Mouse (Mus musculus) megakaryocyte progenitor cell, adult 5-6 weeks (primary cell): ENCODE results near the gene Glis2. TPM values are rescaled to one million over a fixed set of nuclear protein-coding genes. Genes with fewer than 3 reads are reported as not detected.

Experiments used
- ATAC-seq: replicated peaks from 2 replicates; pipeline ENCODE4 v1.8.0; 2016; ENCODE audit warnings: mild to moderate bottlenecking, moderate TSS enrichment, inconsistent platforms; ENCODE audit not compliant: poor library complexity
- total RNA-seq, 2 experiments: library from RNA; stranded (forward) in 1 of 2; stranded (reverse) in 1 of 2; fragments of 157-497, 149-512 nt in 1 of 2; fragments of 200-1000 nt in 1 of 2; gene quantifications; 2 replicates each; pipeline versions ENCODE4 v1.2.3 to v1.2.4; 2015 to 2017

Gene Glis2
- total RNA-seq, 2 experiments from 2014 or later, result 1.1 to 1.5 TPM

DNA sequence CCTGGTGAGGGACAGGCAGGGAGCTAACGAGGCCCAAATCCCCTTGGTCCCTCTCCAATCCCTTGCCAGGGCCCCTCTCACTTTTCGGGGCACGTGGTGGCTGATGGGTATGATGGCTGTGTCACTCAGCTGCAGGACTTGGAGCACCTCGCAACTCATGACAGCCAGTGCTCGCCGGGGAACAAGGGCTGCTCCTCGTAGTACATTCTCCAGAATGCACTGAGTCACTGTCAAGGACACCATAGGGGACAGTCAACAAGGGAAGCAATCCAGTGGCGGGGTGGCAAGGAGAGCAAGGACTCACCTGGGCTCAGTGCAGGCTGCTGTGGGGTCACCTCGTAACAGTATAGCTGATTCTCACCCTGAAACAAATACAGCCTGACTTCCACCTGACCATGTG lies 40.2 kb downstream of the Glis2 start:
- no peak for ATAC-seq

GRCm38 (mm10) chr16:4635760-4636159 lies 41.2 kb downstream of the Glis2 start:
- ATAC-seq, result no peak

DNA sequence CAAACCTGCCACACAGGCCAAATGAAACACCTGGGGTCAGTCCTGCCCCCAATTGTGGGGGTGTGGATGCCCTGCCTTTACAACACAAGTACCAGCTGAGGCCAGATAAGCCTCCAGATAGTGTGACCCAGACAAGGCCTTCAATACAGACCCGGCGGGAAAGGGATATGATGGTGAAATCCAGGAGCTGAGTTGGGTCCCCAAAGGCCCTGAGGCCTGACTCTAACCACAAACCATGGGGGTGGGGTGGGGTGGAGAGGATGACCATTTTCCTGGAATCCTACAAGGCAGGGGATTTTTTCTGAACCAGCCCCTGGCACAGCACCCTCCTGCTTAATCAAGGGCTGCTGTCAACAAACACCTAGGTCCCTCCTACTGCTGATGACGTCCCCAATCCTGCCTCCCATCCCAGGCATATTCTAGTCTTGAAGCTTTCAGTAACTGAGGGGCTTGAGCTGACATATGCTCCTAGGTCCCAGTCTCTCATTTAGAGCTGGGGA lies 44.4 kb downstream of the Glis2 start:
- ATAC-seq, result no peak

- ATAC-seq, result peak; percentile 85
These were observed 45.3 kb downstream of the Glis2 start, which contains the start of the genes Vasn and Dnaja3 for GRCm38 (mm10) chr16:4639831-4640237. Gene Vasn, plus strand, starts transcription at chr16:4639941. Gene Dnaja3, plus strand, starts transcription at chr16:4639989.

GRCm38 (mm10) chr16:4640267-4641005 lies 45.9 kb downstream of the Glis2 start:
- ATAC-seq, result peak; percentile 63

- ATAC-seq, result no peak
These were observed 46.8 kb downstream of the Glis2 start for GRCm38 (mm10) chr16:4641119-4641838.

DNA sequence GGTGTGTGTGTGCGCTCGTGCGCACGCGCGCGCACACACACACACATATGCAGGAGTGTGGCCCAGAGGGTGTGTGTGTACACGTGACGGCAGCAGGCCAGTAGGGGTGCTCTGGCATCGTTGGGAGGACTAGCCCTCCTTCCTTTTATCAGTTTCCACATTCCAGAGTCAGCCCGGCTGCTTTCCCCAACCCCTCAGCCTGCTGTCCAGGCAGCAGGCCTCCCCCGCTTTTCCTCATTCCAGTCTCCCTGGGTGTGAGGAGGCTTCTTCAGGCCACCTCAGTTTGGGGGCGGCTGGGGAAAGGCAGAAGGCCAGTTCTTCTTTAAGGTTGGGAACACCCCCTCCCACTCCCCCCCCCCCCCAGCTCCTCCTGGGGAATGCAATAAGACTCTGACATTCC lies 47.7 kb downstream of the Glis2 start:
- no peak for ATAC-seq

DNA sequence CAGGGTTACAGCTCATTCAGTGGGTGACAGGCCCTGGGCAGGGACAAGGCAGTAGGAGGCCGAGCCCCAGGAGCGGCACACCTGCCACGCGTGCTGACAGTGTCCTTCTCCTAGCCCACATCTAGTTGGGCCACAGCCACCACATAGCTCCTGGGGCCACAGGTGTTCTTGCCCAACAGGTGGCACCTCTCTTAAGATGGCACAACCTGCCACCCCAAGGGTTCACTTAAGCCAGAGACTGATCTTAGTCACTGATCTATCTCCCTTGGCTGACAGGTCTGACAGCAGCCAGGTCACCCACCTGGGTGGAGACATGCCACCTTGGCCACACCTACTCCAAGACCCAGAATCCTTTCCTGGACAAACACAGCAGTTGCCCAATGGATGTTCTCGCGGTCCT lies 48.4 kb downstream of the Glis2 start:
- no peak for ATAC-seq

- no peak for ATAC-seq
These were observed 49.3 kb downstream of the Glis2 start for GRCm38 (mm10) chr16:4643670-4644419.

DNA sequence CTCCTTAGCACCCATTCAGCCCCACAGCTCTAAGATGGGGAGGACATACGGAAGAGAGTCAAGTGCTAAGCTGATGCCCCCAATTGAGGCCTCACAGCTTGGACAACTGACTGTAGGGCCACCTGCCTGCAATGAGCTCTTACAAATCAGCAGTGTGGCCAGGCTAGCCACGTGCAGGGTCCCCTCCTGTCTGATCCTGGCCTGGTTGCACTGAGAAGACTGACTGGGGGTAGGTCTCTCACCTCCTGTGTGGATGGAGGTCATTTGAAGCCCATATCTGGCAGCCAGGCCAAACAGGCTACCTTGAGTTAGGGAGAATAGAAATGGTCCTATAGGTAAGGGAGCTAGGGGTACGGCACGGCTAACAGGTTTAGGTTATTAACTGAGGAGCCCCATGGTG lies 51.4 kb downstream of the Glis2 start:
- no peak for ATAC-seq

DNA sequence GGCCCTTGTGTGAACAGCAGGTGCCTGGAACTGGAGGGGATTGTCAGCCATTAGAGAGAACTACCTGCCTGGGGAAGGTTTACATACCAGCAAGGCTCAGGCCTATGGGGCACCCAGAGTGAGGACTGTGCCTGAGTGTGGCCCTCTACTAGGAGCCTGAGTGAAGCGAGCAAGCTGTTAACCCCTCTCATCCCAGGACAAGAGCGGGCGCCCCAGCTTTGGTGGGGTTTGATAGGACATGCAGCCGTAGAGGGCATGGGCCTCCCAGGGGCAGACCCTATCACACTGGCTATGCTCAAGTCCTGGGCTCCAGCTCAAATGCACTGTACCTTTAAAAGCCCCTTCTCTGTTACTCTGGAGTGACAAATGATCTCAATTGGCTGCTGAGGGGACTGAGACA lies 52.3 kb downstream of the Glis2 start:
- ATAC-seq, result no peak

GRCm38 (mm10) chr16:4647651-4648141 lies 53.2 kb downstream of the Glis2 start:
- ATAC-seq, result no peak

DNA sequence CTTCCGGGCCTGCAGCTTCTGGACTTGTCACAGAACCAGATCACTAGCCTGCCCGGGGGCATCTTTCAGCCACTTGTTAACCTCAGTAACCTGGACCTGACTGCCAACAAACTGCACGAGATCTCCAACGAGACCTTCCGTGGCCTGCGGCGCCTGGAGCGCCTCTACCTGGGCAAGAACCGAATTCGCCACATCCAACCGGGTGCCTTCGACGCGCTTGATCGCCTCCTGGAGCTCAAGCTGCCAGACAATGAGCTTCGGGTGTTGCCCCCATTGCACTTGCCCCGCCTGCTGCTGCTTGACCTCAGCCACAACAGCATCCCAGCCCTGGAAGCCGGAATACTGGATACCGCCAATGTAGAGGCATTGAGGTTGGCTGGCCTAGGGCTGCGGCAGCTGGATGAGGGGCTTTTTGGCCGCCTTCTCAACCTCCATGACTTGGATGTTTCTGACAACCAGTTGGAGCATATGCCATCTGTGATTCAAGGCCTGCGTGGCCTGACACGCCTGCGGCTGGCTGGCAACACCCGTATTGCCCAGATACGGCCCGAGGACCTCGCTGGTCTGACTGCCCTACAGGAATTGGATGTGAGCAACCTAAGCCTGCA lies 54.0 kb downstream of the Glis2 start:
- no peak for ATAC-seq

DNA sequence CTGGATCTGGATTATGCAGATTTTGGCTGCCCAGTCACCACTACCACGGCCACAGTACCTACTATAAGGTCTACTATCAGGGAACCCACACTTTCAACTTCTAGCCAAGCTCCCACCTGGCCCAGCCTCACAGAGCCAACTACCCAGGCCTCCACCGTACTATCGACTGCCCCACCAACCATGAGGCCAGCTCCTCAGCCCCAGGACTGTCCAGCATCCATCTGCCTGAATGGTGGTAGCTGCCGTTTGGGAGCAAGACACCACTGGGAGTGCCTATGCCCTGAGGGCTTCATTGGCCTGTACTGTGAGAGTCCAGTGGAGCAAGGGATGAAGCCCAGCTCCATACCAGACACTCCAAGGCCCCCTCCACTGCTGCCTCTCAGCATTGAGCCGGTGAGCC lies 54.7 kb downstream of the Glis2 start:
- no peak for ATAC-seq

GRCm38 (mm10) chr16:4649692-4650091 lies 55.2 kb downstream of the Glis2 start:
- ATAC-seq, result no peak

- no peak for ATAC-seq
These were observed 55.6 kb downstream of the Glis2 start for GRCm38 (mm10) chr16:4650161-4650560.

DNA sequence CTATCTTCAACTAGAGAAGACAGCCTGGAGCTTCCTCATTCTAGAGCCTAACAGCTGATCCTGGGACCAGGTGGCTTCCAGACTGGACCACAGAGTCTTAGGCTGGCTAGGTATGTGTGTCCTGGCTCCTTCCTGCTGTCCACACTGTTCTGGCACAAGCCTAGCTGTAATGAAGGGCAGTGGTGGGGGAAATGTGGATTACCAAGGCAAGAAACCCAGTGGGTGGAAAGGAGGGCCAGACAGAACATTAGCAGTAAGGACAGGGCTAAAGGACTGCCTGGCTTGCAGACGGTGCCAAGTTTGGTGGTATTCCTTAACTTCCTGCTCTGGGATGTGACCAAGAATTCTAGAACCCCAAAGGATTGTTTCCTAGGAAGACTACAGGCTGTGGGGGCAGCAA lies 56.6 kb downstream of the Glis2 start:
- ATAC-seq, result no peak

DNA sequence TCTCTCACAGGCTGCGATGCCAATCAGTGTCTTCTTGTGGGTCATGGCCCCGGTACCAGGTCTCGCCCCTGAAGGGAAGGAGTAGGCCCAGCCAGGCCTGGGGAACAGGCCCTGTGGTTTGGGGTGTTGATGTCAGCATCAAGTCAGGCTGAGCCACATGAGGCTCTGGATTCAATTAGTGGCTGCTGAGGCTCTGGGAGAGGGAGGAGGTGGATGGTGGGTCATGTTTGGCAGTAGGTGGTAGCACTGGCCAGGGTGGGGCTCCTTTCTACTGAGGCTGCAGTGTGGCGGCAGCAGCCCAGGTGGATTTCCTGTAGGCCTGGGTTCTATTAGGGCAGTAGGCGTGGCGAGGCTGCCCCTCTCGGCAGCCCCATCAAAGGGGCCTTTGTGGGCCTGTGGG lies 57.1 kb downstream of the Glis2 start:
- no peak for ATAC-seq

DNA sequence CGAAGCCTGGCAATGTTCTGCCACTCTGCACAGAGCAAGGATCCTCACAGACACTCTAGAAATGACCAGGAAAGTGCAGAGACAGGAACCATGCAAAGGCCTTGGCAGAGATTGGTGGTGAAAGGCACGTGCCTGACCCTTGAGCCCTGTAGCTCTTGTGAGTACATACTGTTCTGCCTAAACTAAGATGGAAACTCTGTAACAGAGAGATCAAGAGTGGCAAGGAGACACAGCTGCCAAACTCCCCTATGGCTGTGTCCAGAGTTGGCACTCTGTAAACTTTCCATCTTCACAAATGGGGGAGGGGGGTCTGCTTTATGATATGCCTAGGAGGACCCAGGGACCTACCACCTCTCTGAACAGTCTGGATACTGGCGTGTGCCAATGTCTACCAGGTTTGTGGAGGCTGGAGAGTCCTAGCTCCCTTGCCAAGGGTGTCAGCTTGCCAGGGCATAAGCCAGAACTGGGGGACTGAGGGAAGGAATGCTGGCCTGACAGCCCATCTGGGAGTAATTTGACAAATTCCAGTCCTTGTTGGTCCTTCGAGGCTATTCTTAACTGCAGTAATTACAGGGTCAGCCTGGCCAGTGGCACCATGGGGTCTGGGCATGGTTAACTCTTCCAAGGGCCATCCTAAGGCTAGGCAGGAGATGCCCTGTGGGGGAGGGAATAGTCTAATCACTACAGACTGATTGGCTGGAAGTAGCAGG lies 58.3 kb downstream of the Glis2 start:
- no peak for ATAC-seq

DNA sequence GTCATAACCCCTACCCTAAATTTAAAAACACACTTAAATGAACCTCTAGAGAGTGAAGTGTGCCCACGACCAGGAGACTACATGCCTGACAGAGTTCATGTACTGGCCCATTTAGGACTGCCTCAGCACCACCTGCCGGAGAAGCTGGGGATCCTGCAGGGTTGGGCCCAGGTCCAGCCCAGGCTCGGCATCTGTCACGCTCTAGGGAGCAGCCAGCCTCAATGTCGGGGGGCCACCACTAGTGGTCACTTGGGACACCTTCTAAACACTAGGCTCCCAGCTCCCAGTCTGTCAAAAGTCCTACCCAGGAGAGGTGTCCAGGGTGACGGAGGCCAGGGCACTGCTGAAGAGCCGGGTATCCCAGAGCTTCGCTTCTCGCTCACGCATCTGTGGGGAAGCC lies 60.2 kb downstream of the Glis2 start:
- no peak for ATAC-seq
